Mouse (Mus musculus): ENCODE data around the gene Zc3h12a. TPM values are rescaled to one million over a fixed set of nuclear protein-coding genes. Genes with fewer than 3 reads are reported as not detected.

The Zc3h12a gene
- polyA plus RNA-seq, 1 experiment from 2014 or later = 0.37 TPM

GRCm38 (mm10) chr4:125134631-125135030 is 7.0 kb upstream of the Zc3h12a start:
- Histone ChIP-seq H3K27me3 (ENCODE audit: control insufficient read depth, insufficient read depth, low read length) (no peaks in the 10 kb centered on the region), H3K27ac (ENCODE audit: low read depth, low read length) (no peak overlapping the region), H3K4me1 (ENCODE audit: control insufficient read depth, insufficient read depth, low read length) (no peaks in the 10 kb centered on the region), H3K4me3 (ENCODE audit: low read depth, low read length) (no peak overlapping the region), H3K36me3 (ENCODE audit: control insufficient read depth, insufficient read depth, low read length) (no peaks in the 10 kb centered on the region), H3K4me2 (no peak overlapping the region), H3K9me3 (ENCODE audit: control insufficient read depth, low read length) (no peaks in the 10 kb centered on the region), H3K9ac (ENCODE audit: low read length) (no peak overlapping the region)
- 82% methylated on average over 5 of the region's 5 CpGs for WGBS
- ATAC-seq (ENCODE audit: low FRiP score) (no peak), DNase-seq (ENCODE audit: low spot score, missing footprints) (no peak)

GRCm38 (mm10) chr4:125134192-125134591 is 6.6 kb upstream of the Zc3h12a start:
- 72% methylated on average over 4 of the region's 4 CpGs for WGBS
- Histone ChIP-seq H3K36me3 (ENCODE audit: control insufficient read depth, insufficient read depth, low read length) (no peaks in the 10 kb centered on the region), H3K9me3 (ENCODE audit: control insufficient read depth, low read length) (no peaks in the 10 kb centered on the region), H3K9ac (ENCODE audit: low read length) (no peak overlapping the region), H3K4me3 (ENCODE audit: low read depth, low read length) (no peak overlapping the region), H3K27me3 (ENCODE audit: control insufficient read depth, insufficient read depth, low read length) (no peaks in the 10 kb centered on the region), H3K4me1 (ENCODE audit: control insufficient read depth, insufficient read depth, low read length) (no peaks in the 10 kb centered on the region), H3K4me2 (no peak overlapping the region), H3K27ac (ENCODE audit: low read depth, low read length) (no peak overlapping the region)
- DNase-seq (ENCODE audit: low spot score, missing footprints) (no peak), ATAC-seq (ENCODE audit: low FRiP score) (no peak)

DNA sequence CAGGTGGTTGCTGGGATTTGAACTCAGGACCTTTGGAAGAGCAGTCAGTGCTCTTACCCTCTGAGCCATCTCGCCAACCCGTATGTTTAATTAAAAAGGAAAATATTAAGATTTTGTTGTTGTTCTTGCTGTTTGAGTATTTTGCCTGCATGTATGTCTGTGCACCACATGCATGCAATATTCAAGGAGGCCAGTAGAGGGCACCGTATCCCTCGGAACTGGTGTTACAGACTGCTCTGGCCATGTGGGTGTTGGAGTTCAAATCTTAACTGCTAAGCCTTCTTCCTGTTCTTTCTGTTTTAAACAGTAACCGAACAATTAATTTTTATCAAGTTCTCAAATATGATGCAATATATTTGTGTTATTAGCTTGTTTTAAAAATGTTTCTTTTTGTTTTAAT is 4.8 kb upstream of the Zc3h12a start:
- no peak for ATAC-seq (ENCODE audit: low FRiP score)
- Histone ChIP-seq H3K9ac (ENCODE audit: low read length) (no peak overlapping the region), H3K36me3 (ENCODE audit: control insufficient read depth, insufficient read depth, low read length) (no peaks in the 10 kb centered on the region), H3K4me1 (ENCODE audit: control insufficient read depth, insufficient read depth, low read length) (no peaks in the 10 kb centered on the region), H3K27ac (ENCODE audit: low read depth, low read length) (no peak overlapping the region), H3K4me2 (no peak overlapping the region), H3K27me3 (ENCODE audit: control insufficient read depth, insufficient read depth, low read length) (peaks cover 3% of the 10 kb centered on the region; the same call in 1 of the 2 replicates), H3K9me3 (ENCODE audit: control insufficient read depth, low read length) (no peaks in the 10 kb centered on the region), H3K4me3 (ENCODE audit: low read depth, low read length) (no peak overlapping the region)
- peak; percentile 92 for DNase-seq (ENCODE audit: low spot score, missing footprints)
- 20% methylated on average over 5 of the region's 5 CpGs for WGBS

DNA sequence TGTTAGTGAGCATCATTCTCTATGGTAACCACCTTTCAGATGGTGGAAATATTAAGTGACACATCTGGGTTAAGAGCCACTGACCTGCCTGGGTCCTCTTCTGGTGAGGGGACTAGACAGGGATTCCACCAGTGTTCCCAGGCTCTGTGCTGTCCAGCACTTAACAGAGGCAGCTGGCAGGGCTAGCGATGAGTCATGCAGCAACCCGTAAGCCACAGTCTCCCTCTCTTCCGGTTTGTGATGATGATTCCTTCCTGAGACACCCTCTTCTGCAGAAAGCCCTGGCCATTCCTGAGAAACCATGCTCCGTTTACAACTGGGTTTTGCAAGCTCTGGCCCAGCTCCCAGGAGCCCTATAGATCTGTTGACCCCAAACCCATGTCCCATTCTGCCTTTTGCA is 3.9 kb upstream of the Zc3h12a start:
- Histone ChIP-seq H3K36me3 (ENCODE audit: control insufficient read depth, insufficient read depth, low read length) (no peaks in the 10 kb centered on the region), H3K4me1 (ENCODE audit: control insufficient read depth, insufficient read depth, low read length) (peaks cover 2% of the 10 kb centered on the region; the same call in 1 of the 2 replicates), H3K9me3 (ENCODE audit: control insufficient read depth, low read length) (no peaks in the 10 kb centered on the region), H3K4me3 (ENCODE audit: low read depth, low read length) (no peak overlapping the region), H3K9ac (ENCODE audit: low read length) (no peak overlapping the region), H3K27me3 (ENCODE audit: control insufficient read depth, insufficient read depth, low read length) (peaks cover 3% of the 10 kb centered on the region; the same call in 1 of the 2 replicates), H3K27ac (ENCODE audit: low read depth, low read length) (no peak overlapping the region), H3K4me2 (no peak overlapping the region)
- 90% methylated on average over 4 of the region's 4 CpGs for WGBS
- no peak for ATAC-seq (ENCODE audit: low FRiP score)
- DNase-seq (ENCODE audit: low spot score, missing footprints) = peak; percentile 8

DNA sequence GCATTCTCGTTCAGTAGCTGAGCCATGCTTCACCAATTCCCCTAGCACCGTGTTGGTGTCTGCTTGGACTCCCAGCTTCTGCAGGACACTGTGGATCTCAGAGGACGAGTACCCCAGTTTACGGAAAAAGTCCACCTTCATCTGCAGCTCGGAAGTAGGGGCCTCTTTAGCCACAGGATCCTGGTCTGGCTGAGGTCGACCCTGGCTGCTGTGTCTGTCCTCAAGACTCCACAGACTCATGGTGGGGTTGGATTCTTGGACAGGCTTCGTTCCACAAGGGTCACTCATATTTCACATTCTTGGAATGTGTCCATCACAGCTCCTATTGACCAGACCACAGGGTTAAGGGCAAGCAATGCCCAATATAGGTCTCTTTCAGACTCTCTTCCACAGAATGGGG is 879 bp downstream of the Zc3h12a start:
- no peak for DNase-seq (ENCODE audit: low spot score, missing footprints)
- Histone ChIP-seq H3K4me1 (ENCODE audit: control insufficient read depth, insufficient read depth, low read length) (peaks cover 9% of the 10 kb centered on the region), H3K9ac (ENCODE audit: low read length) (no peak overlapping the region), H3K9me3 (ENCODE audit: control insufficient read depth, low read length) (no peaks in the 10 kb centered on the region), H3K27ac (ENCODE audit: low read depth, low read length) (no peak overlapping the region), H3K4me2 (peak overlapping the region; percentile 93; the same call in 1 of the 2 replicates), H3K4me3 (ENCODE audit: low read depth, low read length) (no peak overlapping the region; the same call in 1 of the 2 replicates), H3K27me3 (ENCODE audit: control insufficient read depth, insufficient read depth, low read length) (peaks cover 6% of the 10 kb centered on the region; the same call in 1 of the 2 replicates), H3K36me3 (ENCODE audit: control insufficient read depth, insufficient read depth, low read length) (no peaks in the 10 kb centered on the region)
- 77% methylated on average over 7 of the region's 7 CpGs for WGBS
- no peak for ATAC-seq (ENCODE audit: low FRiP score)

DNA sequence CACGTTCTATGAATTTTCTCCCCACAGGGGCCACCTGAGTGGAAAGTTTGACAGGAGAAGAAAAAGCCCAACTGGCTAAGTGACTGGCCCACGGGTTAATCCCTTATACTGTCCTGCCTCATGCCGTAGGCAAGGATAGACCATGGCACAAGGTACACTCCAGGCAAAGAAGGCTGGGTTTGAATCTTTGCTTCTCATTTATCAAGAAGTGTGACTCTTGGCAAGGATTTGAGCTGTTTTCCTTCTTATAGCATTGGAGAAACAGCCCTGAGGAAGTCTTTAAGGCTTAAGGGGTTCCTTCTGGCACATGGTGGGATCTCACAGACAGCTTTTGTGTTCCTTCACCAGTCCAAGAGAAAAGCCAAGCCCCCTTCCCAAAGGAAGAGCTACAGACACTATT is 1.5 kb downstream of the Zc3h12a start:
- no peak overlapping the region for H3K27ac ChIP-seq (ENCODE audit: low read depth, low read length)
- no peak overlapping the region for H3K4me3 ChIP-seq (ENCODE audit: low read depth, low read length)
- peaks cover 6% of the 10 kb centered on the region; the same call in 1 of the 2 replicates for H3K27me3 ChIP-seq (ENCODE audit: control insufficient read depth, insufficient read depth, low read length)
- H3K9me3 ChIP-seq (ENCODE audit: control insufficient read depth, low read length) = no peaks in the 10 kb centered on the region
- WGBS = 85% methylated on average over 3 of the region's 3 CpGs
- DNase-seq (ENCODE audit: low spot score, missing footprints) (peak; percentile 65), ATAC-seq (ENCODE audit: low FRiP score) (no peak)
- H3K4me2 ChIP-seq = no peak overlapping the region
- no peak overlapping the region for H3K9ac ChIP-seq (ENCODE audit: low read length)
- H3K36me3 ChIP-seq (ENCODE audit: control insufficient read depth, insufficient read depth, low read length) = no peaks in the 10 kb centered on the region
- H3K4me1 ChIP-seq (ENCODE audit: control insufficient read depth, insufficient read depth, low read length) = peaks cover 9% of the 10 kb centered on the region

- Histone ChIP-seq H3K36me3 (ENCODE audit: control insufficient read depth, insufficient read depth, low read length) (no peaks in the 10 kb centered on the region), H3K4me1 (ENCODE audit: control insufficient read depth, insufficient read depth, low read length) (peaks cover 9% of the 10 kb centered on the region), H3K27ac (ENCODE audit: low read depth, low read length) (no peak overlapping the region), H3K9me3 (ENCODE audit: control insufficient read depth, low read length) (no peaks in the 10 kb centered on the region), H3K4me3 (ENCODE audit: low read depth, low read length) (no peak overlapping the region), H3K27me3 (ENCODE audit: control insufficient read depth, insufficient read depth, low read length) (peaks cover 8% of the 10 kb centered on the region; the same call in 1 of the 2 replicates), H3K4me2 (no peak overlapping the region), H3K9ac (ENCODE audit: low read length) (no peak overlapping the region)
- peak; percentile 82 for DNase-seq (ENCODE audit: low spot score, missing footprints)
- WGBS = 70% methylated on average over 7 of the region's 7 CpGs
- ATAC-seq (ENCODE audit: low FRiP score) = no peak
These were observed 2.2 kb downstream of the Zc3h12a start for GRCm38 (mm10) chr4:125125361-125125921.

DNA sequence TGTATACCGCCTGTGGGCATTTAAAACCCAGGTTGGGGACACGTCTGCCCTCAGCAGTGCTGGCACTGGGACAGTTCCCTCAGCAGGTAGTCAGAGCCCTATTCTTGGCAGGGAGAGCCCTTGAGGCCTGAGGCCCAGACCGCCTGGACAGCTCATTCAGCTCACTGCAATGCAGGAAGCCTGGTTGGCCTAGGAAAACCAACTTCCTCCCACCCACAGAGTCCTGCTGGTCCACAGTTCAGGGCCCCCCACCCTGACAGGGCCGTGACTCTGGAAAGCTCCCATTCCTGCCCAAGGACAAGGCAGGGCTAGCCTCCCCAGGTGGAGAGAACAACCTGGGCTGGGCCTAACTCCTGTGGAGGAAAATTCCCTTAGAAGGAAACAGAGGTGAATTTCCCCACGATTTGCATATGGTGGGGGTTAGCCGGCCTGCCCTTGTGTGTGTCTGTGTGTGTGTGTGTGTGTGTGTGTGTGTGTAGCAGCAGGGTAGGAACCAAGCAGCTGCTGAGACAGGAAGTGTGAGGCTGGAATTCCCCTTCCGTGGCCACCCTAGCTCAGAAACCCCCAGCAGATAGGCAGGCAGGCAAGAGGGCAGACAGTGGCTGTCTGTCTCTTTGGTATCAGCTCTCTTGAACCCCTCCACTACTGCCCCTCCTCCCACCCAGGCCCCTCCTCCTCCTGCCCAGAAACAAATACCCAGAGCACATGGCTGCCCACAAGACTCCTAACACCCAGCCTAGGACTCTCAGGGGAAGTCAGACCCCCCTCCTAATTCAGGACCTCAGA is 3.0 kb downstream of the Zc3h12a start:
- WGBS = 44% methylated on average over 7 of the region's 7 CpGs
- DNase-seq (ENCODE audit: low spot score, missing footprints) (peak; percentile 69), ATAC-seq (ENCODE audit: low FRiP score) (no peak)
- H3K4me1 ChIP-seq (ENCODE audit: control insufficient read depth, insufficient read depth, low read length) = peaks cover 9% of the 10 kb centered on the region
- no peak overlapping the region for H3K4me2 ChIP-seq
- no peak overlapping the region for H3K27ac ChIP-seq (ENCODE audit: low read depth, low read length)
- no peaks in the 10 kb centered on the region for H3K36me3 ChIP-seq (ENCODE audit: control insufficient read depth, insufficient read depth, low read length)
- H3K4me3 ChIP-seq (ENCODE audit: low read depth, low read length) = no peak overlapping the region
- no peak overlapping the region for H3K9ac ChIP-seq (ENCODE audit: low read length)
- no peaks in the 10 kb centered on the region for H3K9me3 ChIP-seq (ENCODE audit: control insufficient read depth, low read length)
- H3K27me3 ChIP-seq (ENCODE audit: control insufficient read depth, insufficient read depth, low read length) = peaks cover 8% of the 10 kb centered on the region; the same call in 1 of the 2 replicates

DNA sequence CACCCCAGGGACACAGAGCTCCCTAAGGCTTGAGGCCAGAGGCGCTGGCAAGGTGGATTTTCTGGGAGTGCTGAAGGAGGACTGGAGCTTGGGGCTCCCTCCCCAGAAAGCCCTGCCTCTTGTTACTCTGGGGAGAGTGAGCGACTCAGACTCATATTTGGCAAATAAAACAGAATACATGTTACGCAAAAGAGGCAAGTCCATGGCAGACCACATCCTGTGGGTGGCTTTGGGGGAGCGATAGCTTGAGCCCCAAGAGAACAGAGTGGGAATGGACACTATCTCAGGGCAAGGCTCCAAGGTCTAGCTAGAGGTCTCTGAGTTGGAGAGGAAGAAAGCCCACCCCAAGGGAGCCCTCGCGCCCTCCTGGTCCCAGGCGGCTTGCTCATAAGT is 4.4 kb downstream of the Zc3h12a start:
- 75% methylated on average over 7 of the region's 7 CpGs for WGBS
- no peak overlapping the region for H3K4me3 ChIP-seq (ENCODE audit: low read depth, low read length)
- no peaks in the 10 kb centered on the region for H3K9me3 ChIP-seq (ENCODE audit: control insufficient read depth, low read length)
- no peak for ATAC-seq (ENCODE audit: low FRiP score)
- H3K9ac ChIP-seq (ENCODE audit: low read length) = no peak overlapping the region
- DNase-seq (ENCODE audit: low spot score, missing footprints) = no peak
- peaks cover 9% of the 10 kb centered on the region for H3K4me1 ChIP-seq (ENCODE audit: control insufficient read depth, insufficient read depth, low read length)
- no peak overlapping the region for H3K27ac ChIP-seq (ENCODE audit: low read depth, low read length)
- H3K36me3 ChIP-seq (ENCODE audit: control insufficient read depth, insufficient read depth, low read length) = no peaks in the 10 kb centered on the region
- H3K4me2 ChIP-seq = no peak overlapping the region
- peaks cover 6% of the 10 kb centered on the region; the same call in 1 of the 2 replicates for H3K27me3 ChIP-seq (ENCODE audit: control insufficient read depth, insufficient read depth, low read length)

Measured in midbrain, embryonic 11.5 days (tissue).